Mouse (Mus musculus) urinary bladder, adult 18-20 months (tissue): ENCODE results near the gene Gm17304.
A peak's percentile ranks its signal among the peaks of the same experiment; 100 is the strongest.

Experiments used
- DNase-seq, 2 experiments: peaks; one replicate each; pipeline ENCODE4 v3.0.0; 2022; ENCODE audit warnings: low spot score in 2 of 2, mixed read lengths in 2 of 2

Gene Gm17304

DNA sequence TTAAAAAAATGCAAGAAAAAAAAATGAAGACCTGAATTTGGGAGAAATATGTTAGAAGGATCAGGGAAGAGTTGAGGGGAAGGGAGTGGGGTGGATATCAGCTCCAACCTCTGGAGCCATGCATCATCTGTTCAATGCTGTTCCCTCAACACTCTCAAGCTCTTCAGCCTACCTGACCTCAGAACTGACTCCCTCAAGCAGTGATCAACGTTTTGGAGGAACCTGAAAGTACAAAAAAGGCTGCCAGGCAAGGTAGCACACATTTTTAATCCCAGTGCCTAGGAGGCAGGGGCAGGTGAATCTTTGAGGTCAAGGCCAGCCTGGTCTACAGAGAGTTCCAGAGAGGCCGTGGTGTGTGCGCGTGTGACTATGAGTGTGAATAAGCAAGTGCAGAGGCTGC, at the start of gene Gm17304:
Gm17304 (plus strand) TSS at position 301 of the 400 bp plus-strand sequence.
- no peak for DNase-seq

- no peak for DNase-seq
Measured at GRCm38 (mm10) chr5:106560631-106561498, 48.0 kb upstream of the Gm17304 start.

DNA sequence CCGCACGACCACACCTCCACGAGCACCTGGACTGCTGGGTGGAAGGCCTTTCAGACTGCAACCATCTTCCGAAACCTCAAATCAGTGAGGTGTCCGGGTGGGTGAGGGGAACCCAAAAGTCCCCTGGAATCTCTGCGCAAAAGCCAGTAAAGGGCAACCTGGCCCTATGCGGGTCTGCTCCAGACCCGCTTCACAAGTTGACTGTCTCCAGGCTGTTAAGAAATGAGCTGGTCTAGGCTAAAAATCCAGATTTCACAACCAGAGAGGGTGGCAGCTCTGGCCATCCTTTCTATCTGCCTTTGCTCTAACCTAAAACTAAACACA, 47.4 kb upstream of the Gm17304 start:
- no peak for DNase-seq

DNA sequence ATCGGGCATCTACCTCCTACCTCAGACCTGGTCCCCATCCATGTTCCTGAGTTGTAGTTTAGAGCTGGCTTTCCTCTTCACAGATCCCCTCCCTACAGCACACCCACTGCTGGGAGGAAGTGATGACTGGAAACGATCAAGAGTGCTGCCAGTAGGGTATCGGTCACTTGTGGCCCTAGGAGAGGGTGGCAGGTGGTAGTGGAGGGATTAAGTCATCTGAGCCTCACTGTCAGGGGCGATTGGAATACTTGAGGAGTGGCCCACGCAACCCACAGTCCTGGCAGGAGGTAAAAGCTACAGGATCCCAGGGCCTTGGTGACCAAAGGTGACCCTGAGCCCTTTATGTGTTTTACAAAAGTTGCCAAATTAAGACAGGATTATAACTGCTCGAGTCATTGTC, 42.9 kb upstream of the Gm17304 start:
- DNase-seq: no peak

DNA sequence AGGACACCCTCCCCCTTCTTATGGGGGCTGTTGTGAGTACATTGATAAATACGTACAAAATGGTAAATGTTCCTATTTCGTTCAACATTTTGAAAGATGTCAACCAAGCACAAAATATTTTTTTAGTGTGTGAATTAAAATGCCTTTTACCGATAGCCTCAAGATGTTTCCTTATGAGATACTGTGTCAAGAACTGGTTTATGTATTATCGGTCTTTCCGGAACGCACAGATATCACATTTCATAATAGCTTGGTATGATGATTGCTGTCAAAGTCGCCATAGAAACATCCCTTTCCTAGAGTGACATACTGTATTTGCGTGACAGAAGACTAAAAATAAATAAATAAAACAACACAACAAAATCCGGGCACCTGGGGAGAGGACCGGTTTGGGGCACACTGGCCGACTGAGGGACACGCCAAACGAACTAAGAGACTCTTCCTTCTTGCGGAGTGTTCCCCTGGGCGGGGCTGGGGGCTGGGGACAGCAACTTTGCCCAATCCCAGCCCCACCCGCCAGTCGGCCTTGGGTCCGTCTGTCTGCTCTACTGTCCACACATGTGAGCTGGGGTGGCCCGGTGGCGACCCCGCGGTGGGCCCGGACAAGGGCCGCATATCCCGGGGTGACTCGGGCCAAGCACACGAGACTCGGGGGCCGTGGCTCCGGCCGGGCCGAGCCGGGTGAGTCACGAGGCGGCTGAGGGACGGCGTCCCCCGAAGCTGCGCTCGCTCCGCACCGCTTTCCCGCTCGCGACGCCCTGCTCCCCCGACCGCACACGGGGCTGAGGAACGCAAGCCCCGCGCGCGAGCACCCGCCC, 34.9 kb upstream of the Gm17304 start:
- peak in 1 of 2 experiments; percentile 3 for DNase-seq

DNA sequence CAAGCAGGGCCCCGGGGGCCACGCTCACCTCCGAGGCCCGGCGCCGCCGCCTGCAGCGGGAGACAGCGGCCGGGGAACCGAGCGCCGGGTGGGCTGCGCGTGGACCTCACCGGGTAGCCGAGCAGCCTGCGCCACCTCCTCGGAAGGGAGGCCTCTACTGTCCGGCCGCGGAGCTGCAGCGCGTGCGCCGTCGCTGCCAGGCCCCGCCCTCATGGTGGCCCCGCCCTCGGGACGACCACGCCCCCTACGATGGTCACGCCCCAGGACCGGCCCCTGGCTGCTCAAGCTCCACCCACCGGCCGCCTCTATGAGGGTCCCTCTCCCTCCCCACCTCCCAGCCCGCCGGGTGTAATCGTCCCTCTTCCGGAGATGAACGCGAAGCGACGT, 34.3 kb upstream of the Gm17304 start:
- peak; percentile 73 to 85 for DNase-seq

- DNase-seq: no peak
Measured at GRCm38 (mm10) chr5:106575098-106575497, 33.8 kb upstream of the Gm17304 start.

DNA sequence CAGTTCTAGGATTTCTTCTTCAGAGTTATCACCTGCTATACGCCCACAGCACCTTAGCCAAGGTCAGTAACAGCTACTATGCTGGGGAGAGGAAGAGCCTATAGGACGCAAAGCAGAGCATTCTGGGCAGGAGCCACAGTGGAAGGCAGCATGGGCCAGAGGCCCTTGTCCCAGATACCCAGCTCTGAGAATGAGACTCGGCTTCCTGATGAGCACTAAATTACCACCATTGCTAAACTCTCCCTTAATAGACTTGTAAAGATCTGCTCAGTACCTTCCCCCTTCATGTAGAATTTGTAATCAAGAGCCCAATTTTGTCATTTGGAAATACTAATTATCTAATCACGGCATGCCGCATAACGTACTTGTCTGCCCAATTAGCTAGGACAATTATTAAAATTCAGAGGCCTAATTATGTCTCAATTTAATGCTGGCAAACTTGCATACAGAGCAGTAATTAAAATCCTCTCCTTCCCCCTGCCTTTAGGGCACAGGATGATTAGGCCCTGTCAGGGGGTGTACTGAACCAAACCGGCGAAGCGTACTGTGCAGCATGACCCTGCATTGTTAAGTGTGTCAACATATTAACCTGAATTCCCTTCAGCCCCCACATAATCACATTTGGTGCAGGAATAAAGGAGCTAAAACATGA, 31.5 kb upstream of the Gm17304 start:
- DNase-seq: no peak

GRCm38 (mm10) chr5:106580943-106581342, 28.0 kb upstream of the Gm17304 start:
- no peak for DNase-seq

- no peak for DNase-seq
Measured at GRCm38 (mm10) chr5:106589006-106589405, 19.9 kb upstream of the Gm17304 start.

DNA sequence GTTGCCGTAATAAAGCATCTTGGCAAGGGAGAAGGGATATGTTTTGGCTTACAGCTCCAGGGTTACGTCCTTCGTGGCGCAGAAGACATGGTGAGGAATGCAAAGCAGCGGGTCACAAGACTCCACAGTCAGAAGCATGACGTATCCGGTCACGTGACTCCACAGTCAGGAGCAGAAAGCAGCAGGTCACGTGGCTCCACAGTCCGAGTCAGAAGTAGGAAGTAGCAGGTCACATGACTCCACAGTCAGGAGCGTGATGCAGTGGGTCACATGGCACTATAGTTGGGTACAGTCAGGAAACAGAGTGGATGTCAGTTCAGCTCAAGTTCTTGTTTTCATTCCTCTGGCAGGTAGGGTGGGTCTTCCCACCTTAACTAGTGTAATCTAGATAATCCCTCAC, 19.2 kb upstream of the Gm17304 start:
- DNase-seq: no peak

- no peak for DNase-seq
Measured at GRCm38 (mm10) chr5:106590686-106591085, 18.2 kb upstream of the Gm17304 start.

DNA sequence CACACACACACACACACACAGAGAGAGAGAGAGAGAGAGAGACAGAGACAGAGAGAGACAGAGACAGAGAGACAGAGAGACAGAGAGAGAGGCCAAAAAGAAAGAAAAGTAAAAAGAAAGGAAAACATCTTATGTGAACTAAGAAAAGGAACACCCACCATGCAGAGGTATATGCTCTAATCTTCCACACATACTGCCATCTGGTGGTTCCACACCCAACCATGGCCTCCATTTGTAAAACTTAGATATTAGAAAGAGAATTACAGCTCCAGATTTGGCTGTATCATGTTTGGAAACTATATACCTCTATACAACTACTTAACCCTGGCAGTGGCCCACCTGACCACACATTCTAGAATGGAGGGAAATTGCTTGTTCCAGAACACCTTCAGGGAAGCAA, 14.5 kb upstream of the Gm17304 start:
- DNase-seq: no peak

DNA sequence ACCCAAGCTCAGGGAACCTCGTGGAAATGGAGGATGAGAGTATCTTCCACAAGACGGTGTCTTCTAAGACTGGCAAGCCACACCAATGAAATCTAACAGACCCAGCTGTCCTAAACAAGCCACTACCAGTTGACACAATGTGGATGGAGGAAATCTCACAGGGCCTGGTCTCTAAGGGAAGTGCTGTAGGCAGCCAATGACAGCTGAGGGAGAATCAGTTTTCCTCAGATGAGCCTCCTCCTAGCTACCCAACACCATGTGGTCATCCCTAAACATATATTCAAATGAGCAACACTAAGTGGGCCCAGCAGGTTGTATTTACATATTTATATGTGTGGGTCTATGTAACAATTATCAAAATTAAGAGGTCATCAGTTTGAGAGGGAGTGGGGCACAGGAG, 11.4 kb upstream of the Gm17304 start:
- no peak for DNase-seq

GRCm38 (mm10) chr5:106599482-106599881, 9.4 kb upstream of the Gm17304 start:
- no peak for DNase-seq

- no peak for DNase-seq
Measured at GRCm38 (mm10) chr5:106604381-106604780, 4.5 kb upstream of the Gm17304 start.

DNA sequence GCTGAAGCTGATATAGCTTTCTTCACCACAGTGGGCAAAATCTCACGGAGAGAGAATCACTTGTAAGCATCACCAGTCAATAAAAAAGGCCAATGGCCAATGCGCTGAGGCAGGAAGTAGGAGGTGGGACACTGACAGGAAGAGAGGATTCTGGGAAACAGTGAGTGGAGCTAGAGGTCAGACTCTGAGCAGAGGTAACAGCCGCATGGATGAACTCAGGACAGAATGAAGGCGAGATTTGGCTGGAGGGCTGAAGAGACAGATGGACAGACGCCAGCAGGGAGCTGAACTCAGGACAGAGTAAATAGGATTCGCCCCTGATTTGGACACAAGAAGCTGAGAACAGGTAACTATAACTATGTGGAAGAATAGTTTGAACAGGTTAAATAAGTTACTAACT, 3.8 kb upstream of the Gm17304 start:
- no peak for DNase-seq

DNA sequence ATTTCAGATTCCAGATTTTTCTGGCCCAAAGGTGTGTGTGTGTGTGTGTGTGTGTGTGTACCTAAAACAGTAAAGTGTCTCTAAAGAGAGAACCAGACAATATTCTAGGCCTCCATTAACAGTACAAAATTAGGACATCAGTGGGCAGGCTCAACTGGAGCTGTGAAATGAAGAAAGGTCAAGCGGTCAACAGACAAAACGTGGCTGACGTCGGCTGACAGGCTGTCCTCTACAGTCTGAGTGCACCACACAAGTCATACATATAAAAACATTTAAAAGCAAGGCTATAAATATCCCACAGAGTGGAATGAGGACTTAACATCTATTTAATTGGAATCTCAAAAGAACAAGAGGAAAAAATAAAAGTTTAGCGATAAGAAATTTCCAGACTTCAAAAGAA, 1.8 kb upstream of the Gm17304 start:
- DNase-seq: no peak

DNA sequence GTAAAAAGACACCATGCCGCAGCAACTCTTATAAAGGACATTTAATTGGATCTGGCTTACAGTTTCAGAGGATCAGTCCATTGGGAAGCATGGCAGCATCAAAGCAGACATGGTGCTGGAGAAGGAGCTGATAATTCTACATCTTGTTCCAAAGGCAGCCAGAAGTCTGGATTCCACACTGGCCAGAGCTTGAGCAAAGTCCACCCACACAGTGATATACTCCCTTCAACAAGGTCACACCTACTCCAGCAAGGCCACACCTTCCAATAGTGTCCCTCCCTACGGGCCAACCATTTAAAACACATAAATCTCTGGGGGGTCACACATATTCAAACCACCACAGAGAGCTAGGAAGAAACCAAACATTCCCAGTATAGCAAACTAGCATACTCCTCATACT, 3.3 kb downstream of the Gm17304 start:
- no peak for DNase-seq

DNA sequence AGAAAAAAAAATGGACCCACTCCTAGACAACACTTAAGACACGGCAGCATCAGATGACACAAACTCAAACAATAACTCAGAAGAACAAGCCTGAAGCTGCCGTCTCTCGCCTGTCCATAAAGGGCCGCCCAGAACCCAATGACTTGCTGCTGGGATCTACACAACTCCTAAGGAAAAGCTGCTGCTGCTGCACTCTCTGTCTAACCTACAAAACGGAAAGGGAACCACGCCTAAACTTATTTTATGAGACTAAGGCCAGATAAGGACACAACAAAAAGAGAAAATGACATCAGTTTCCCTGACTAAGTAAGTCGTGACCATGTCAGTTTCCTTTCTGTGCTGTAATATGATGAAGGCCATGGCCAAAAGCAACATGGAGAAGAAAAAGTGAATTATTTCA, 5.7 kb downstream of the Gm17304 start:
- DNase-seq: no peak

GRCm38 (mm10) chr5:106615006-106615405, 6.1 kb downstream of the Gm17304 start:
- DNase-seq: no peak

DNA sequence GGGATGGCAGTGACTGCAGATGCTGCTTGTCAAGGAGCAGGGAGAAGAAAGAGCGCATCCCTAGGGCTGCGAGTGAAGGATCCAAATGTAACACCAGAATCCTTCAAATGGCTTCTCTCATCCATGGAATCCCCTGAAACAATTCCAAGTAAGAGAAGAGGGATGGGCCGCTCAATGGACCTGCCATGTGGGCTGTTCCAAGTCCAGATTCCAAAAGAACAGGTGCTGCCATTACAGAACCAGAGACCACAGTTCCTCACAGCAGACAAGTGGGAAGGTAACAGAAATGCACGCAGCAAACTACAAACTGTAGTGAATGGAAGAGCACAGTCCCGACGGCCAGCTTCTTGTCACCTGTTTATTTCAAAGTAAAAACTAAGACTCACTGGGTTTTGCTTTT, 11.5 kb downstream of the Gm17304 start:
- no peak for DNase-seq

- DNase-seq: no peak
Measured at GRCm38 (mm10) chr5:106622193-106622592, 13.3 kb downstream of the Gm17304 start.
